Mouse (Mus musculus) neural tube, embryonic 11.5 days (tissue): ENCODE results near the gene Dynlrb1. TPM values are rescaled to one million over a fixed set of nuclear protein-coding genes. Genes with fewer than 3 reads are reported as not detected.

Experiments
- ATAC-seq: fragments of 200-750 bp; cut with Nextera tagmentation; 2 replicates; pipeline ENCODE4 v1.8.0; 2017; ENCODE audit warnings: moderate number of reproducible peaks, mild to moderate bottlenecking, moderate TSS enrichment, moderate library complexity; ENCODE audit not compliant: insufficient read depth, low FRiP score, low TSS enrichment
- DNase-seq: peaks from one replicate; pipeline ENCODE4 v3.0.0-alpha.2; 2015; ENCODE audit warnings: low spot score
- H3K27ac ChIP-seq: fragments of 300-500 bp; sonication (generic); 2 replicates; pipeline ENCODE4 v1.5.1; 2014; ENCODE audit warnings: low read depth, mild to moderate bottlenecking, low read length
- H3K27me3 ChIP-seq: fragments of 300-500 bp; sonication (generic); 2 replicates; pipeline ENCODE4 v1.6.1; 2014; ENCODE audit warnings: mild to moderate bottlenecking, low read length, mixed read lengths; ENCODE audit not compliant: control insufficient read depth, insufficient read depth
- H3K36me3 ChIP-seq: fragments of 300-500 bp; sonication (generic); 2 replicates; pipeline ENCODE4 v1.6.1; 2014; ENCODE audit warnings: mild to moderate bottlenecking, low read length, moderate library complexity, mixed read lengths; ENCODE audit not compliant: control insufficient read depth, insufficient read depth
- H3K4me1 ChIP-seq: fragments of 300-500 bp; sonication (generic); 2 replicates; pipeline ENCODE4 v1.6.1; 2014; ENCODE audit warnings: low read length, mixed read lengths; ENCODE audit not compliant: control insufficient read depth, insufficient read depth
- H3K4me2 ChIP-seq: fragments of 300-500 bp; sonication (generic); 2 replicates; pipeline ENCODE4 v1.6.1; 2014; ENCODE audit warnings: low read depth, mild to moderate bottlenecking, moderate library complexity
- H3K4me3 ChIP-seq: fragments of 300-500 bp; sonication (generic); 2 replicates; pipeline ENCODE4 v1.5.1; 2014; ENCODE audit warnings: low read depth, low read length
- H3K9ac ChIP-seq: fragments of 300-500 bp; sonication (generic); 2 replicates; pipeline ENCODE4 v1.6.1; 2014; ENCODE audit warnings: mild to moderate bottlenecking, low read length
- H3K9me3 ChIP-seq: fragments of 300-500 bp; sonication (generic); 2 replicates; pipeline ENCODE4 v1.6.1; 2016; ENCODE audit warnings: low read length; ENCODE audit not compliant: control insufficient read depth
- WGBS: fragments of 180-500 bp; shearing (Covaris S2); extraction: QIAGEN DNeasy Blood & Tissue Kit; methylation state at CpG from one replicate; pipeline ENCODE4 v1.1.7; 2014; 5-methylcytosine and 5-hydroxymethylcytosine counted together
- polyA plus RNA-seq: library from polyadenylated mRNA; unstranded; fragments of >200 nt; fragmentation: Nextera tagmentation; extraction: Ambion mirVana; gene quantifications from 2 replicates; pipeline ENCODE4 v1.2.1, GENCODE M21; 2014

The Dynlrb1 gene
- polyA plus RNA-seq, 1 experiment from 2014 or later: 522 TPM

GRCm38 (mm10) chr2:155248206-155248605, 11.9 kb downstream of the Dynlrb1 start:
- H3K36me3 ChIP-seq: peaks cover 28% of the 10 kb centered on the region
- no peaks in the 10 kb centered on the region for H3K27me3 ChIP-seq
- H3K4me3 ChIP-seq: no peak overlapping the region
- ATAC-seq (no peak), DNase-seq (no peak)
- no peaks in the 10 kb centered on the region for H3K9me3 ChIP-seq
- H3K27ac ChIP-seq: no peak overlapping the region
- no peaks in the 10 kb centered on the region for H3K4me1 ChIP-seq
- H3K9ac ChIP-seq: no peak overlapping the region
- no peak overlapping the region for H3K4me2 ChIP-seq
- 93% methylated on average over 1 of the region's 1 CpGs for WGBS

- Histone ChIP-seq H3K4me2 (no peak overlapping the region), H3K9me3 (no peaks in the 10 kb centered on the region), H3K9ac (no peak overlapping the region), H3K27ac (no peak overlapping the region), H3K27me3 (no peaks in the 10 kb centered on the region), H3K4me3 (no peak overlapping the region), H3K4me1 (no peaks in the 10 kb centered on the region), H3K36me3 (peaks cover 28% of the 10 kb centered on the region)
- WGBS: 76% methylated on average over 2 of the region's 2 CpGs
- DNase-seq (no peak), ATAC-seq (no peak)
Measured at GRCm38 (mm10) chr2:155248718-155249117, 12.4 kb downstream of the Dynlrb1 start.

GRCm38 (mm10) chr2:155249588-155249987, 13.3 kb downstream of the Dynlrb1 start:
- Histone ChIP-seq H3K27ac (no peak overlapping the region), H3K36me3 (peaks cover 26% of the 10 kb centered on the region), H3K9me3 (no peaks in the 10 kb centered on the region), H3K4me2 (no peak overlapping the region), H3K27me3 (no peaks in the 10 kb centered on the region), H3K4me1 (no peaks in the 10 kb centered on the region), H3K4me3 (no peak overlapping the region), H3K9ac (no peak overlapping the region)
- DNase-seq (no peak), ATAC-seq (no peak)
- WGBS: 95% methylated on average over 5 of the region's 5 CpGs

GRCm38 (mm10) chr2:155265526-155265925, 29.2 kb downstream of the Dynlrb1 start:
- H3K36me3 ChIP-seq: no peaks in the 10 kb centered on the region
- WGBS: 91% methylated on average over 6 of the region's 6 CpGs
- H3K9me3 ChIP-seq: no peaks in the 10 kb centered on the region
- no peak overlapping the region for H3K27ac ChIP-seq
- no peaks in the 10 kb centered on the region for H3K27me3 ChIP-seq
- DNase-seq (peak; percentile 8), ATAC-seq (no peak)
- no peaks in the 10 kb centered on the region for H3K4me1 ChIP-seq
- H3K4me2 ChIP-seq: no peak overlapping the region
- no peak overlapping the region for H3K9ac ChIP-seq
- no peak overlapping the region for H3K4me3 ChIP-seq

- Histone ChIP-seq H3K27ac (no peak overlapping the region), H3K36me3 (no peaks in the 10 kb centered on the region), H3K4me2 (no peak overlapping the region), H3K9me3 (no peaks in the 10 kb centered on the region), H3K4me1 (no peaks in the 10 kb centered on the region), H3K4me3 (no peak overlapping the region), H3K9ac (no peak overlapping the region), H3K27me3 (no peaks in the 10 kb centered on the region)
- 88% methylated on average over 5 of the region's 5 CpGs for WGBS
- no peak for DNase-seq
- no peak for ATAC-seq
Measured at GRCm38 (mm10) chr2:155266896-155267295, 30.6 kb downstream of the Dynlrb1 start.

GRCm38 (mm10) chr2:155271957-155272356, 35.6 kb downstream of the Dynlrb1 start:
- DNase-seq (peak; percentile 29), ATAC-seq (no peak)
- no peaks in the 10 kb centered on the region for H3K36me3 ChIP-seq
- no peaks in the 10 kb centered on the region for H3K9me3 ChIP-seq
- H3K4me1 ChIP-seq: no peaks in the 10 kb centered on the region
- no peak overlapping the region for H3K27ac ChIP-seq
- no peaks in the 10 kb centered on the region for H3K27me3 ChIP-seq
- H3K4me2 ChIP-seq: no peak overlapping the region
- 87% methylated on average over 6 of the region's 6 CpGs for WGBS
- H3K4me3 ChIP-seq: no peak overlapping the region
- H3K9ac ChIP-seq: no peak overlapping the region

GRCm38 (mm10) chr2:155272396-155273170, 36.2 kb downstream of the Dynlrb1 start:
- ATAC-seq: no peak
- H3K36me3 ChIP-seq: no peaks in the 10 kb centered on the region
- no peaks in the 10 kb centered on the region for H3K9me3 ChIP-seq
- H3K4me1 ChIP-seq: peaks cover 5% of the 10 kb centered on the region; the same call in 1 of the 2 replicates
- no peak overlapping the region for H3K4me2 ChIP-seq
- no peak overlapping the region for H3K4me3 ChIP-seq
- no peaks in the 10 kb centered on the region for H3K27me3 ChIP-seq
- H3K9ac ChIP-seq: no peak overlapping the region
- 78% methylated on average over 10 of the region's 10 CpGs for WGBS
- peak; percentile 9 for DNase-seq
- no peak overlapping the region for H3K27ac ChIP-seq

GRCm38 (mm10) chr2:155273603-155274002, 37.3 kb downstream of the Dynlrb1 start:
- no peak for DNase-seq

GRCm38 (mm10) chr2:155276195-155276594, 39.9 kb downstream of the Dynlrb1 start, which contains the start of gene Map1lc3a:
Map1lc3a (plus strand) TSS chr2:155276297.
- peak within 1 kb of the TSS; percentile 79 for H3K4me3 ChIP-seq
- no peaks in the 10 kb centered on the region; the same call in 1 of the 2 replicates for H3K36me3 ChIP-seq
- H3K27me3 ChIP-seq: no peaks in the 10 kb centered on the region
- peaks cover 5% of the 10 kb centered on the region; the same call in 1 of the 2 replicates for H3K4me1 ChIP-seq
- H3K9ac ChIP-seq: peak within 1 kb of the TSS; percentile 86
- under 1% methylated on average over 42 of the region's 47 CpGs for WGBS
- H3K4me2 ChIP-seq: peak within 1 kb of the TSS; percentile 76
- H3K27ac ChIP-seq: 0 out of 2 replicates have a peak within 1 kb of the TSS, but pooled peaks have one; percentile 20
- DNase-seq (peak; percentile 94), ATAC-seq (peak; percentile 93)
- H3K9me3 ChIP-seq: no peaks in the 10 kb centered on the region

More at GRCm38 (mm10) chr2:155273603-155274002, 37.3 kb downstream of the Dynlrb1 start:
- no peak overlapping the region for H3K4me3 ChIP-seq
- no peaks in the 10 kb centered on the region for H3K27me3 ChIP-seq
- no peak for ATAC-seq
- H3K4me1 ChIP-seq: peaks cover 5% of the 10 kb centered on the region; the same call in 1 of the 2 replicates
- 94% methylated on average over 8 of the region's 8 CpGs for WGBS
- no peak overlapping the region for H3K9ac ChIP-seq
- no peak overlapping the region for H3K4me2 ChIP-seq
- no peak overlapping the region for H3K27ac ChIP-seq
- no peaks in the 10 kb centered on the region; the same call in 1 of the 2 replicates for H3K36me3 ChIP-seq
- H3K9me3 ChIP-seq: no peaks in the 10 kb centered on the region
